In genomic region chr14:63014667-63015066, GRCm38 (mm10) we compare ENCODE assay signal across 2 mouse cellular contexts.
TF ChIP-seq lines count a peak whose summit lies in the region.

No protein-coding gene starts in this region.

TF ChIP-seq in C2C12, 6 proteins besides CTCF, POLR2A, EP300 and RAD21 (continued from another document):
- TF ChIP-seq MYOG (IDR thresholded peaks at IDR 0.05; ENCODE audit: control insufficient read depth, extremely low read depth, insufficient read length) (no peak), CEBPB (IDR thresholded peaks at IDR 0.05; ENCODE audit: low read depth) (no peak)

TF ChIP-seq in myocyte, 11 proteins besides CTCF, POLR2A, EP300 and RAD21 (continued from another document):
- no peak for TF ChIP-seq TCF12 (IDR thresholded peaks at IDR 0.05; ENCODE audit: insufficient read depth, poor library complexity, severe bottlenecking)
- no peak for TF ChIP-seq TCF3 (IDR thresholded peaks at IDR 0.05; ENCODE audit: insufficient read length, low read depth)
- no peak for TF ChIP-seq USF1 (IDR thresholded peaks at IDR 0.05; ENCODE audit: low read depth)
- no peak for TF ChIP-seq MYOD1 (IDR thresholded peaks at IDR 0.05; ENCODE audit: control insufficient read depth in 1 of 3, insufficient read length in 2 of 3, low read depth in 2 of 3)
- TF ChIP-seq E2F4 (IDR thresholded peaks at IDR 0.05; ENCODE audit: insufficient read depth): no peak
- TF ChIP-seq POLR2AphosphoS2 (IDR thresholded peaks at IDR 0.05; ENCODE audit: insufficient read length, low read depth): no peak
TF ChIP-seq in myocyte: peak in this region for 0.
